Mouse (Mus musculus): ENCODE results near the gene Eml2. TPM values are rescaled to one million over a fixed set of nuclear protein-coding genes. Genes with fewer than 3 reads are reported as not detected.

The Eml2 gene
- total RNA-seq, 2 experiments from 2014 or later, result 5.2 to 13.4 TPM

Other genes with a start within 250 kb of the Eml2 start
- gene Nanos2, start 189.0 kb upstream of the Eml2 start, total RNA-seq (2015), result not detected in 2 replicates
- not detected in 2 replicates for gene Nanos2, start 189.0 kb upstream of the Eml2 start, total RNA-seq (2017)
- 0.25 TPM in 1 of 2 replicates, not detected in the other for gene Mypop, start 185.2 kb upstream of the Eml2 start, total RNA-seq (2015)
- gene Mypop, start 185.2 kb upstream of the Eml2 start, total RNA-seq (2017), result 0.15 and 0.24 TPM in 2 replicates
- gene Irf2bp1, start 172.4 kb upstream of the Eml2 start, total RNA-seq (2015), result 11.4 and 14.5 TPM in 2 replicates
- gene Irf2bp1, start 172.4 kb upstream of the Eml2 start, total RNA-seq (2017), result 6.9 and 8.2 TPM in 2 replicates
- not detected in 2 replicates for gene Foxa3, start 152.9 kb upstream of the Eml2 start, total RNA-seq (2015)
- not detected in 2 replicates for gene Foxa3, start 152.9 kb upstream of the Eml2 start, total RNA-seq (2017)
- 48.4 and 54.7 TPM in 2 replicates for gene Sympk, start 152.0 kb upstream of the Eml2 start, total RNA-seq (2015)
- 26.6 and 30.4 TPM in 2 replicates for gene Sympk, start 152.0 kb upstream of the Eml2 start, total RNA-seq (2017)
- gene Rsph6a, start 121.7 kb upstream of the Eml2 start, total RNA-seq (2015), result not detected in 2 replicates
- gene Rsph6a, start 121.7 kb upstream of the Eml2 start, total RNA-seq (2017), result not detected in 2 replicates
- gene Dmwd, start 100.2 kb upstream of the Eml2 start, total RNA-seq (2015), result 4.1 and 6.2 TPM in 2 replicates
- gene Dmwd, start 100.2 kb upstream of the Eml2 start, total RNA-seq (2017), result 1.0 and 1.3 TPM in 2 replicates
- gene Dmpk, start 92.6 kb upstream of the Eml2 start, total RNA-seq (2015), result 2.2 and 5.4 TPM in 2 replicates
- gene Dmpk, start 92.6 kb upstream of the Eml2 start, total RNA-seq (2017), result 2.7 and 3.1 TPM in 2 replicates
- 0.18 TPM in 1 of 2 replicates, not detected in the other for gene Six5, start 81.8 kb upstream of the Eml2 start, total RNA-seq (2015)
- gene Six5, start 81.8 kb upstream of the Eml2 start, total RNA-seq (2017), result 0.04 and 0.07 TPM in 2 replicates
- 0.05 TPM in 1 of 2 replicates, not detected in the other for gene Gm4969, start 58.1 kb upstream of the Eml2 start, total RNA-seq (2015)
- gene Gm4969, start 58.1 kb upstream of the Eml2 start, total RNA-seq (2017), result 0.29 TPM in 1 of 2 replicates, not detected in the other
- gene Fbxo46, start 56.6 kb upstream of the Eml2 start, total RNA-seq (2015), result 1.5 and 1.9 TPM in 2 replicates
- 6.5 and 6.9 TPM in 2 replicates for gene Fbxo46, start 56.6 kb upstream of the Eml2 start, total RNA-seq (2017)
- gene Qpctl, start 27.1 kb upstream of the Eml2 start, total RNA-seq (2015), result 6.6 and 7.9 TPM in 2 replicates
- 3.5 and 4.5 TPM in 2 replicates for gene Qpctl, start 27.1 kb upstream of the Eml2 start, total RNA-seq (2017)
- 44.2 and 53.7 TPM in 2 replicates for gene Snrpd2, start 26.7 kb upstream of the Eml2 start, total RNA-seq (2015)
- 28.3 and 32.4 TPM in 2 replicates for gene Snrpd2, start 26.7 kb upstream of the Eml2 start, total RNA-seq (2017)
- gene Gipr, start 10.3 kb upstream of the Eml2 start, total RNA-seq (2015), result not detected in 2 replicates
- not detected in 2 replicates for gene Gipr, start 10.3 kb upstream of the Eml2 start, total RNA-seq (2017)
- gene Gpr4, start 36.1 kb downstream of the Eml2 start, total RNA-seq (2015), result not detected in 2 replicates
- 0.12 TPM in 1 of 2 replicates, not detected in the other for gene Gpr4, start 36.1 kb downstream of the Eml2 start, total RNA-seq (2017)
- gene Opa3, start 51.9 kb downstream of the Eml2 start, total RNA-seq (2015), result 12.3 and 15.7 TPM in 2 replicates
- gene Opa3, start 51.9 kb downstream of the Eml2 start, total RNA-seq (2017), result 18.2 and 20.7 TPM in 2 replicates
- gene Vasp, start 95.4 kb downstream of the Eml2 start, total RNA-seq (2015), result 122 and 129 TPM in 2 replicates
- gene Vasp, start 95.4 kb downstream of the Eml2 start, total RNA-seq (2017), result 180 and 227 TPM in 2 replicates
- gene Ppm1n, start 103.6 kb downstream of the Eml2 start, total RNA-seq (2015), result not detected in 2 replicates
- gene Ppm1n, start 103.6 kb downstream of the Eml2 start, total RNA-seq (2017), result not detected in 2 replicates
- gene Rtn2, start 106.2 kb downstream of the Eml2 start, total RNA-seq (2015), result 0.48 TPM in 1 of 2 replicates, not detected in the other
- not detected in 2 replicates for gene Rtn2, start 106.2 kb downstream of the Eml2 start, total RNA-seq (2017)
- 24.0 and 25.4 TPM in 2 replicates for gene Fosb, start 133.6 kb downstream of the Eml2 start, total RNA-seq (2015)
- gene Fosb, start 133.6 kb downstream of the Eml2 start, total RNA-seq (2017), result 26.9 and 30.4 TPM in 2 replicates
- 18.9 and 26.4 TPM in 2 replicates for gene Ercc1, start 168.4 kb downstream of the Eml2 start, total RNA-seq (2015)
- gene Ercc1, start 168.4 kb downstream of the Eml2 start, total RNA-seq (2017), result 17.5 and 21.4 TPM in 2 replicates
- 3.4 TPM in 2 replicates for gene Cd3eap, start 183.1 kb downstream of the Eml2 start, total RNA-seq (2015)
- gene Cd3eap, start 183.1 kb downstream of the Eml2 start, total RNA-seq (2017), result 9.0 and 11.5 TPM in 2 replicates
- 4.1 and 4.2 TPM in 2 replicates for gene Ppp1r13l, start 183.3 kb downstream of the Eml2 start, total RNA-seq (2015)
- gene Ppp1r13l, start 183.3 kb downstream of the Eml2 start, total RNA-seq (2017), result 0.45 TPM in 1 of 2 replicates, not detected in the other
- gene Ercc2, start 205.6 kb downstream of the Eml2 start, total RNA-seq (2015), result 4.9 and 5.7 TPM in 2 replicates
- 12.6 and 19.2 TPM in 2 replicates for gene Ercc2, start 205.6 kb downstream of the Eml2 start, total RNA-seq (2017)
- 0.09 TPM in 1 of 2 replicates, not detected in the other for gene Klc3, start 227.7 kb downstream of the Eml2 start, total RNA-seq (2015)
- not detected in 2 replicates for gene Klc3, start 227.7 kb downstream of the Eml2 start, total RNA-seq (2017)
- 0.14 and 0.18 TPM in 2 replicates for gene Ckm, start 228.4 kb downstream of the Eml2 start, total RNA-seq (2015)
- gene Ckm, start 228.4 kb downstream of the Eml2 start, total RNA-seq (2017), result 0.26 and 0.45 TPM in 2 replicates